Mouse (Mus musculus): ENCODE measurements around the gene Olfr715b.
"Not testable (repeated sequence)": the region's sequence is repeated elsewhere in the genome, so short reads cannot be mapped to it uniquely, and the experiment has no call there.

The Olfr715b gene

DNA sequence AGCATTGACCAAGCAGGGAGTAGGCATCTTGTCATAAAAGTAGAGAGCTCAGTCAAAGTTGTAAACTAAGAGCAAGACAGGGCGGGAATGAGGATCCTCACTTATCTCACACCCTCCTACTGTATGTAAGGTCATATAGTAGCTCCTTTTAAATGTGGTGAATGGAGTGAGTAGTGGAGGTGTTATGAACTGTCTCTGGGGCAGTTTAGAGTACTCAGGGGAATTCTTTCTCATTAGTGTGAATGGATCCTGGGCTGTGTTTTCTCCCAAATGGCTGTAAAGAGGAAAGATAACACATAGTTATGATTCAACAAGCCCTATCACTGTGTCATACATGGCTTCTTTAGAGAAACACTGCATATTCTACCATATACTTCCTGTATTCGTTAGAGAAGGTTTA lies at the start of gene Olfr715b:
TSS of gene Olfr715b (minus strand) at position 101 of the 400 bp plus-strand sequence.
- not testable (repeated sequence) for DNase-seq

DNA sequence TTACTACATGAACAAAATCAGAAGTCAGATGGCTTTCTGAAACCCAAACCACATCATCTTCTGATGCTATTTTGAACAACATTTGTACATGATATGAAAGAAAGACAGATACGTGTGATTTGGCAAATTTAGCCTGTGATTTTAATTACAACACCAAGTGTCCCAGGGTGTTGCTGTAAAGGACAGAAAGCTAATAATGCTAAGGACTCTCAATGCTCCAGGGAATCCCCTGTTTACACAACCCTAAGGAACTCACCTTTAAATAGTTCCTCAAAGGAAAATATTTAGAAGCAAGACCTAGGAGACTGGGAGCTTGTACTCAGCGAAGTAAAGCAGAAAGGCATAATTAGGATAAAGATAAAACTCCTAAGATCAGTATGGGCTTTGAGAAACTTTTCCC lies 27.9 kb upstream of the Olfr715b start, which contains the start of gene Olfr716:
TSS of gene Olfr716 (plus strand) at position 301 of the 400 bp plus-strand sequence.
- not testable (repeated sequence) for DNase-seq

- DNase-seq: not testable (repeated sequence)
Measured at GRCm38 (mm10) chr7:107130983-107131382, 20.8 kb upstream of the Olfr715b start, which contains the start of gene Olfr715. TSS of gene Olfr715 (minus strand) at chr7:107131083.

DNA sequence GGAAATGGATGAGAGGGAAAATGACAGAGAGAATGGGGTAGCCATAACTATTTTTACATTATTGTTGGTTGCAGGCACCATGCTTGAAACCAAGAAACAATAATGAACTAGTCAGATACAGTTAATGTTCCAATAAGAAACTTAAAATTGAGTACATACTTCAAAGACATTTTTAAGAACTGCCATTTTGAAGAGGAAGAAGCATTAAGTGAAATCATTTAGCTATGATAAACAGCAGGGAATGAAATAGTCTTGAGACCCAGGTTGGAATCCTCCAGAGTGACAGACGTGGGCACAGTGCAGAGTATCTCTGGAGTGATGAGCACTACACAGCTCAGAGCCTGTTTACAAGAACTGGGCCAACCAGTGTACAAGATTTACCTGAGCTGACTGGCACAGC lies 17.2 kb downstream of the Olfr715b start, which contains the start of gene Olfr17:
TSS of gene Olfr17 (plus strand) at position 301 of the 400 bp plus-strand sequence.
- no peak for DNase-seq

GRCm38 (mm10) chr7:107070681-107071080 lies 39.5 kb downstream of the Olfr715b start, which contains the start of gene Olfr714:
TSS of gene Olfr714 (plus strand) at chr7:107070981.
- DNase-seq: no peak
